Mouse (Mus musculus) layer of hippocampus, adult 11-12 months (tissue): ENCODE measurements around the gene Gm20835.
"Not testable (repeated sequence)": the region's sequence is repeated elsewhere in the genome, so short reads cannot be mapped to it uniquely, and the experiment has no call there.

ENCODE experiments used
- DNase-seq: peaks from one replicate; pipeline ENCODE4 v3.0.0; 2022; ENCODE audit warnings: low spot score

Gm20835 gene

GRCm38 (mm10) chrY:36735190-36735589, at the start of gene Gm20835:
Gene Gm20835, minus strand, starts transcription at chrY:36735290.
- DNase-seq, result not testable (repeated sequence)
